Mouse (Mus musculus) stomach, embryonic 16.5 days (tissue): Measurements from ENCODE around the gene Gm28490. TPM values are rescaled to one million over a fixed set of nuclear protein-coding genes. Genes with fewer than 3 reads are reported as not detected.
"Not testable (repeated sequence)": the region's sequence is repeated elsewhere in the genome, so short reads cannot be mapped to it uniquely, and the experiment has no call there.

Source experiments
- ATAC-seq: fragments of 200-750 bp; cut with Nextera tagmentation; 2 replicates; pipeline ENCODE4 v1.8.0; 2017; ENCODE audit warnings: moderate number of reproducible peaks, moderate TSS enrichment; ENCODE audit not compliant: insufficient read depth, low FRiP score
- H3K27ac ChIP-seq: fragments of 300-500 bp; sonication (generic); 2 replicates; pipeline ENCODE4 v1.5.1; 2014; ENCODE audit warnings: low read length
- H3K27me3 ChIP-seq: fragments of 300-500 bp; sonication (generic); 2 replicates; pipeline ENCODE4 v1.6.1; 2014; ENCODE audit warnings: low read length, control low read depth, mixed read lengths; ENCODE audit not compliant: control insufficient read depth, insufficient read depth
- H3K36me3 ChIP-seq: fragments of 300-500 bp; sonication (generic); 2 replicates; pipeline ENCODE4 v1.6.1; 2014; ENCODE audit warnings: low read length; ENCODE audit not compliant: control insufficient read depth, insufficient read depth
- H3K4me1 ChIP-seq: fragments of 300-500 bp; sonication (generic); 2 replicates; pipeline ENCODE4 v1.6.1; 2014; ENCODE audit warnings: low read length, control low read depth, mixed read lengths; ENCODE audit not compliant: control insufficient read depth, insufficient read depth
- H3K4me2 ChIP-seq: fragments of 300-500 bp; sonication (generic); 2 replicates; pipeline ENCODE4 v1.6.1; 2014; ENCODE audit warnings: low read depth, low read length, mixed read lengths
- H3K4me3 ChIP-seq: fragments of 300-500 bp; sonication (generic); replicated peaks from 2 replicates; pipeline ENCODE4 v1.5.1; 2014; ENCODE audit warnings: mild to moderate bottlenecking, low read length
- H3K9ac ChIP-seq: fragments of 300-500 bp; sonication (generic); 2 replicates; pipeline ENCODE4 v1.6.1; 2014; ENCODE audit warnings: low read length
- H3K9me3 ChIP-seq: fragments of 300-500 bp; sonication (generic); replicated peaks from 2 replicates; pipeline ENCODE4 v1.6.1; 2016; ENCODE audit warnings: low read length, control low read depth; ENCODE audit not compliant: control insufficient read depth
- WGBS: fragments of 180-500 bp; shearing (Covaris S2); extraction: QIAGEN DNeasy Blood & Tissue Kit; methylation state at CpG from one replicate; pipeline ENCODE4 v1.1.7; 2014; 5-methylcytosine and 5-hydroxymethylcytosine counted together
- polyA plus RNA-seq: library from polyadenylated mRNA; unstranded; fragments of >200 nt; fragmentation: Nextera tagmentation; extraction: Ambion mirVana; gene quantifications from 2 replicates; pipeline ENCODE4 v1.2.1, GENCODE M21; 2015

Gm28490 gene
- not detected in 2 replicates for polyA plus RNA-seq

DNA sequence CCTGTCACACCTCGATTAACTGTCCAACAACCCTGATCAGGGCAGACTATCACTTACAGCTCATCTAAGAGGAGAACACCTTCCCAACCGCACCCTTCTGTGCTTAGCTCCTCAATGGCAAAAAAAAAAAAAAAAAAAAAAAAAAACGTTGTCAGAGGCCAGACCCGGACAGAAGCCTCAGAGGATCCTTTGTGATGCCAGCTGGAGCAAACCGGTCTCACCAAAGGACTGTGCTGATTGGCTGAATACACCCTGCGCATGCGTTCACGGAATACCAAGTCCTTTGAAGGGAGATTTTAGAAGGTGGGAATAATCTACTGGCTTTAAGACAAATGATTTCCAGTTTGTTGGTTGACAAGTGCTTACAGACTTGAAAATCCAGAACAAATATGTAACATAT, at the start of gene Gm28490:
Gene Gm28490 (minus strand): TSS at position 101 of the 400 bp plus-strand sequence.
- H3K4me1 ChIP-seq, H3K4me3 ChIP-seq, H3K36me3 ChIP-seq, H3K27me3 ChIP-seq, H3K9me3 ChIP-seq, H3K4me2 ChIP-seq, H3K27ac ChIP-seq, ATAC-seq, H3K9ac ChIP-seq: not testable (repeated sequence)
- WGBS: no CpG with 5 or more reads among the region's 8 CpGs
